Mouse (Mus musculus): Measurements from ENCODE around the gene Ttl. TPM values are rescaled to one million over a fixed set of nuclear protein-coding genes. Genes with fewer than 3 reads are reported as not detected.

Ttl gene
- total RNA-seq, 2 experiments from 2014 or later: 1.0 to 5.8 TPM

- no peak for ATAC-seq (replicated peaks; ENCODE audit: low FRiP score, low TSS enrichment, poor library complexity, severe bottlenecking)
Observed at GRCm38 (mm10) chr2:129079194-129079593, 13.5 kb downstream of the Ttl start.

DNA sequence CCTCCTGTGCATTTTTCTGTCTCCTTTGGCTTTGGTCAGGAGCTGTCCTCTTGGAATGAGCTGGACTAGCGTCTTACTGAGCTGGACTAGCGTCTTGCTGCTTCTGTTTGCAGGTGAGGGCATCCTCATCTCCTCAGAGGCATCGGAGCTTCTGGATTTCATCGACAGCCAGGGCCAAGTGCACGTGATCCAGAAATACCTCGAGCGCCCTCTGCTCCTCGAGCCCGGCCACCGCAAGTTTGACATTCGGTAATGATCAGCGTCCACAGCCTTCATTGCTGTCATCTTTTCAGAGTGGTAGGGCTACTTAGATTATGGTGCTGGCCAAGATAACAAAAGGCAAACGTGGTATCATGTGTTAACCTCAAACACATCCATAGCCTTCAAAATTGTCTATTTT lies 15.4 kb downstream of the Ttl start:
- no peak for ATAC-seq (replicated peaks; ENCODE audit: low FRiP score, low TSS enrichment, poor library complexity, severe bottlenecking)

GRCm38 (mm10) chr2:129083514-129083913 lies 17.8 kb downstream of the Ttl start:
- no peak for ATAC-seq (replicated peaks; ENCODE audit: low FRiP score, low TSS enrichment, poor library complexity, severe bottlenecking)

GRCm38 (mm10) chr2:129084959-129085358 lies 19.2 kb downstream of the Ttl start:
- ATAC-seq (replicated peaks; ENCODE audit: low FRiP score, low TSS enrichment, poor library complexity, severe bottlenecking): 0 out of 2 replicates have a peak, but pooled peaks have one; percentile 44

GRCm38 (mm10) chr2:129087520-129087919 lies 21.8 kb downstream of the Ttl start:
- ATAC-seq (replicated peaks; ENCODE audit: low FRiP score, low TSS enrichment, poor library complexity, severe bottlenecking): 0 out of 2 replicates have a peak, but pooled peaks have one; percentile 31

DNA sequence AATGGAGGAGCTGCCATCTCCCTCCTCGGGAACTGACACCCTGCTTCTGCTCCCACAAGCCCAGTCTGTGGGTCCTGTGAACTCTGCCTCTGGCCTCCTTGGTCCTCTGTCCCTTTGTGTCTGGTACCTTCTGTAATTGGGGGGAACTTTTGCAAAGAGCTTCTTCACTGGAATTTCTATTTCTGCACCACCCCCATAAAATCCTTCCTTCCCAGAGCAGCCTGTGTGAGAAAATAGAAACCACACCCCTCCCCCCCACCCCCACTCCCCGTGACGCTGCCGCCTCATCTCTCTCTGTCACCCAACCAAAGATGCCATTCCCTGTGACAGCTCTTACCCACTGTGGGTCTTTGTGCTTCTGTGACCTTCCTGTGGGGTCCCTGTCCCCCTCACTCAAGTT lies 24.6 kb downstream of the Ttl start:
- no peak for ATAC-seq (replicated peaks; ENCODE audit: low FRiP score, low TSS enrichment, poor library complexity, severe bottlenecking)

DNA sequence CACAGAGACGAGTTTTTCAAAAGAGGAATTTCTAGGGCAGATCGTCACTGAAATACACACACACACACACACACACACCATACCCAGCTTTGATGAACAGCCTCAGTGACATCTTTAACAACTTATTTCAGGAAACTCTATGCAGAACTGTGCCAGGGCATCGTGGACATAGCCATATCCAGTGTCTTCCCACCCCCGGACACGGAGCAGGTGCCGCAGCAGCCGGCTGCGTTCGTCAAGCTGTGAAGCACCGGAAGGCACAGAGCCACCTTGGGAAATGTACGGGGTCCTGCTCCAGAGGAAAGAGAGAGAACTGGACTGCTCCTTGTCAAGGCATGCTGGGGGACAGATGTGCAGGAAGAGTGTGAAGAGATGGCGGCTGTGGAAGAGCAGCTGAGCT lies 27.1 kb downstream of the Ttl start:
- no peak for ATAC-seq (replicated peaks; ENCODE audit: low FRiP score, low TSS enrichment, poor library complexity, severe bottlenecking)

- no peak for ATAC-seq (replicated peaks; ENCODE audit: low FRiP score, low TSS enrichment, poor library complexity, severe bottlenecking)
Observed at GRCm38 (mm10) chr2:129093926-129094724, 28.4 kb downstream of the Ttl start.

DNA sequence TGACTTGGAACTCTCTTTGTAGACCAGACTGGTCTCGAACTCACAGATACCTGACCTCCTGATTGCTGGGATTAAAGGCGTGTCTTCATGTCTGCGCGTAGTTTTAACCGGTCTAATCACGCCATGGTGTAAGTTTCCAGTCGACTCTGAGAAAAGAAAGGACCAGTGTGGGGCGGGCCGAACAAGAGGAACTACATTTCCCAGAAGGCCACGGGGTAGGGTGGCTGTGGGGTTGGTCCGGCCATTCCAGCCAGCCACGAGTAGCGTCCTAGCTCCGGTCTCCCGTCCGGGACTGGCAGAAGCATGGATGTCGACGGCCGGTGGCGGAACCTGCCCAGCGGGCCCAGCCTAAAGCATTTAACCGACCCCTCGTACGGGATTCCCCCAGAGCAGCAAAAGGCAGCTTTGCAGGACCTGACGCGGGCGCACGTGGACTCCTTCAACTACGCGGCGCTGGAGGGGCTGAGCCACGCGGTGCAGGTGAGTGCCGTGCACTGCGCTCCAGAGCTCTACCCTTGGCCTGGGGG lies 35.1 kb downstream of the Ttl start, which contains the start of gene Polr1b:
TSS of gene Polr1b (plus strand) at position 212 of the 527 bp plus-strand sequence.
- ATAC-seq (replicated peaks; ENCODE audit: low FRiP score, low TSS enrichment, poor library complexity, severe bottlenecking): peak; percentile 98

DNA sequence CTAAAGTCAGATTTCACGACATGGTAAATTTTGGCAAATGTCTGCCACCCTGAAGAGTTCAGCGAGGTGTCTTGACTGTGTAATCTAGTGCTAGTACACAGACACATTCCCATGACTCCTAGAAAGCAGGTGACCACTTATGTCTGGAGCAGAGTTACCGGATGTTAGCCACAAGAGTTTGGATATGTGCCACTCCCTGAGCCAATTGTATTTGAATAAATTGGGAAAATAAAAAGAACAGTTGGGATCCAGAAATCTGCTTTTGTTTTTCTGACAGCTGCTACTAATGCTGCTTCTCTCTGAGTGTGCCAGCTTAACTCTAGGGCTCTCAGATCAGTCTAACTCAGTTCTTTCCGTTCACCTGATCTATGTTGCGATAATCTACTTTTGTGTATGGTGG lies 47.2 kb downstream of the Ttl start:
- no peak for ATAC-seq (replicated peaks; ENCODE audit: low FRiP score, low TSS enrichment, poor library complexity, severe bottlenecking)

DNA sequence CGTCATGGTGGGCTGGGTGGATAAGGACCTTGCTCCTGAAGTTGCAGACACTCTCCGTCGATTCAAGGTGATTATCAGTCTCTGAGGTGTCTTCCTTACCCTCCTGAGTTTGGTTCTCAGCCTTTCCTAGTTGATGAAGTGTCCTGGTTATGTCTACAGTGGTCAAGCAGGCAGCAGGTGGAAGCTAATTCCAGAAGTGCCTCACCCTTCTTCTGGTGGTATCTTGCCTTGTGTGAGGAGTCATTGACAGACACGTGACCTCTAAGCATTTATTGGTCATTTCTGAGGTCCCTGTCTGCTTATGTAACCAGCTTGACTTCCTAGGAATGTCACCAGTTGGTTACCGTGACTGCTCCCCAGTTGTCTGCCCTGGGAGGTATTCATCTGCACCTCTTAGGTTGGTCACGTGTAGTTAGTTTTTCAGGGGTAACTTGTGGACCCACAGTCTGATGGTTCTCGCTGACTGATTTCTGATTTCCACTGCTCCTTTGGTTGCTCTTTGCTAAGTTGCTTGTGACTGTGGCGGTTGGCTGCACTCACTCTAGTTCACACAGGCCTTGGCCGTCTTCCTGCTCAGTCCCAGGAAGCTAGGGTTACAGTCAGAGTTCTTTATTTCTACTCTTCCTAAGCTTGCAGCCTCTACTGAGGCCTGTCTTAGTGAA lies 50.1 kb downstream of the Ttl start:
- no peak for ATAC-seq (replicated peaks; ENCODE audit: low FRiP score, low TSS enrichment, poor library complexity, severe bottlenecking)

DNA sequence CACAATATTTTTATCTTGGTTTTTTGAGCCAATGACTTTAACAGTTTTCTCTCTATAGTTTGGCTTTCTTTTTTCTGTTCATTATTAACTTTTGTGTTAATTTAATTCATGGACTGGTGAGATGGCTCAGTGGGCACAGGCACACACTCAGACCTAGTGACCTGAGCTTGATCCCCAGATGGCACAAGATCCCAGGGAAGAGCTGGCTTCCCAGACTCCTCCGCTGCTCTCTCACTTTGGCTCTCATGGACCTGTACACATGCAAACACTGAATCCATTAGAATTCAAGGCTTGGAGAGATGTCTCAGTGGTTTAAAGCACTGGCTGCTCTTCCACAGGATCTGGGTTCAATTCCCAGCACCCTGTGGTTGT lies 50.6 kb downstream of the Ttl start:
- no peak for ATAC-seq (replicated peaks; ENCODE audit: low FRiP score, low TSS enrichment, poor library complexity, severe bottlenecking)

- ATAC-seq (replicated peaks; ENCODE audit: low FRiP score, low TSS enrichment, poor library complexity, severe bottlenecking): no peak
Observed at GRCm38 (mm10) chr2:129118061-129118460, 52.3 kb downstream of the Ttl start.

GRCm38 (mm10) chr2:129121986-129122385 lies 56.2 kb downstream of the Ttl start:
- ATAC-seq (replicated peaks; ENCODE audit: low FRiP score, low TSS enrichment, poor library complexity, severe bottlenecking): no peak

DNA sequence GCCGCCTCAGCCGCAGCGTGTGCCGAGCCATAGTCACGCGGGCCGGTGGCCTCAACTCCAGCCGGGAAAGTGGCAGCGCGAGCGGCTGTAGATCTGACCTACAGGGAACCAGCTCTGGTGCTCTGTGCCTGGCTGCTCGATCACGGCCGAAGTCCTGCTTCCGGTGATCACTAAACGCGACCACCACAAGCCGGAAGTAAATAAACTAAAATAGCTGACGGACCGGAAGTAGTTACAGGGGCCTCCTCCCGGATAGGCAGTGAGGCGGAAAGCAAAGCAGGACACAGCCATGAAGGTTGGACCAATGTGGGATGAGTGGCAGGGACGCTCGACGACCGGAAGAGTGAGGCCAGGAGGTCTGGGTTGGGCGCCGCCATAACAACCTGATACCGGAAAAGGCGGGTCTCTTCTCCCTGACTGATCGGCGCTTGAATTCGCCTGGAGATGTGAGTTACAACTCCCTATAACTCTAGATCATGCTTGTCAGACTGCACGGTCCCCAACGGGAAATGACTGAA lies 63.7 kb downstream of the Ttl start, which contains the start of gene Chchd5:
TSS of gene Chchd5 (plus strand) at position 289 of the 518 bp plus-strand sequence.
- peak; percentile 98 for ATAC-seq (replicated peaks; ENCODE audit: low FRiP score, low TSS enrichment, poor library complexity, severe bottlenecking)

- ATAC-seq (replicated peaks; ENCODE audit: low FRiP score, low TSS enrichment, poor library complexity, severe bottlenecking): peak; percentile 13
Observed at GRCm38 (mm10) chr2:129129987-129130545, 64.3 kb downstream of the Ttl start.

GRCm38 (mm10) chr2:129130776-129131175 lies 65.0 kb downstream of the Ttl start:
- no peak for ATAC-seq (replicated peaks; ENCODE audit: low FRiP score, low TSS enrichment, poor library complexity, severe bottlenecking)

- no peak for ATAC-seq (replicated peaks; ENCODE audit: low FRiP score, low TSS enrichment, poor library complexity, severe bottlenecking)
Observed at GRCm38 (mm10) chr2:129132231-129132630, 66.5 kb downstream of the Ttl start.

DNA sequence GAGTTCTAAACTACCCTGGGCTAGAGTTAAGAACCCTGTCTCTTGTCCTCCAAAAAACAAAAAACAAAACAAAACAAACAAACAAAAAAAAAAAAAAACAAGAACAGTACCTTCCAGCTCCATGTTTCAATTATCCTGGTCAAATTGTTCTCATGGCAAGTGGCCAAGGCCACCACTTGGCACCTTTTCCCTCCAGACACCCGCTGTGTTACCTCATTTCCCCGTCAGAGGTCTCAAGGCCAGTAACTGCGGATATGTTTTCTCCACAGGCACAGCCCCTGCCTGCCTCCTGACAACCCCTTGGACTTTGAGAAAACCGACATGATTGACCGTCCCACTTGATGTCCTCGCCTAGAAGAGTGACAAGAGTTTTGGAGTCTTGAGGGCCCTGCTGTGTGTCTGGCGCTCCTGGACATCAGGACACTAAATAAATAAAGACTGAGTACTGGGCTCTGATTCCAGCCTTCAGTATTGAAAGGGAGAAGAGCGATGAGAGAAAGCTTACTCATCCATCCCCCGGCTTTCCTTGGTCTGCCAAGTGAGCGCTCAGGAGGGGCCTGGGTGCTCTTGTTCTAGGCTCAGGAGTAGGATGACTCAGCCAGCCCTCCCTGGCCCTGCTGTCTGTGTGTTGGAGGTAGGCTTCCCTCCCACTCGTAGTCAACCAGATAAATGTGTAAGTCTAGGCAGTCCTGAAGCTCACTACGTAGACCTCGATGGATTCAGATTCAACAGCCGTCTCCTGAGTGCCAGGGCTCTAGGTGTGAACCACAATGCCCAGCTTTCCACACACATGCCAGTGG lies 67.5 kb downstream of the Ttl start:
- ATAC-seq (replicated peaks; ENCODE audit: low FRiP score, low TSS enrichment, poor library complexity, severe bottlenecking): no peak

All from megakaryocyte-erythroid progenitor cell, adult 5-6 weeks (primary cell).